Mouse (Mus musculus): Measurements from ENCODE around the gene Chst12.

DNA sequence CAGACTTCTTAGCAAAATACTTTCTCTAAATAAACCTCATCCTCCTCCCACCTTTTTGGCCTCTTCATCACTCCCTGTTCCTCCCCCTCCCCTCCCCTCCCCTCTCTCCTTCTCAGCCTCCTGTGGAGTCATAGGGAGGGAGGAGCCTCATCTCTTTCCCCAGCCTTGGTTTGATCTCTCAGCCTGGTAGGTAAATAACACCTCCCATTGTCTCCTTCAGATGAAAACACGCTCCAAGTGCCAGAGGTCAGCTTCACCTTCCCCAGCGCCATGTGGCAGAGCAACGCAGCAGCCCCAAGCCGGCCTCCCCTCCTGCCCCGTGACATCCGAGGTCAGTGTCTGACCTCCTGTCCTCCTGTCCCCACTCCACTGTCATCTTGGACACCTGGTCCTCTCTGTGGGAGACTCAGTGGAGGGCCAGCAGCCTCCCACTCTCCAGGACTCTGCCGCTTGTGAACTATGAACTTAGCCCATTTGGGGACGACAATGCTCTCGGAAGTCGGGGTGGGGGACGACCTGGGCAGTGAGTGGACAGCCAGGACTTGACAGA, 12.6 kb upstream of the Chst12 start:
- TF ChIP-seq POLR2A (IDR thresholded peaks at IDR 0.05; ENCODE audit: borderline replicate concordance, low read depth, low read length) = no peak
- no peak for TF ChIP-seq CTCF (IDR thresholded peaks at IDR 0.05; ENCODE audit: low read depth, low read length)

Measured in bone marrow macrophage, adult 2 months (primary cell).